Mouse (Mus musculus): ENCODE measurements around the gene Pot1b. TPM values are rescaled to one million over a fixed set of nuclear protein-coding genes. Genes with fewer than 3 reads are reported as not detected.
A peak's percentile ranks its signal among the peaks of the same experiment; 100 is the strongest.

The Pot1b gene
- 9.5 and 11.5 TPM in 2 replicates for polyA plus RNA-seq (2016; fragmentation: Nextera tagmentation; extraction: Ambion mirVana)

- Histone ChIP-seq H3K4me1 (0 out of 2 replicates have a peak, but pooled peaks cover 3% of the 10 kb centered on the region), H3K27me3 (ENCODE audit: low read depth, poor library complexity, severe bottlenecking) (no peaks in the 10 kb centered on the region), H3K4me3 (peak within 1 kb of the TSS; percentile 80), H3K27ac (peak within 1 kb of the TSS; percentile 86), H3K9me3 (replicated peaks) (no peaks in the 10 kb centered on the region), H3K36me3 (peaks cover 17% of the 10 kb centered on the region)
- DNase-seq (ENCODE audit: low spot score) = peak; percentile 97
- 0% methylated on average over 37 of the region's 37 CpGs for WGBS
Measured at GRCm38 (mm10) chr17:55711984-55712811, at the start of gene Pot1b. Gene Pot1b (minus strand): TSS chr17:55712628.

DNA sequence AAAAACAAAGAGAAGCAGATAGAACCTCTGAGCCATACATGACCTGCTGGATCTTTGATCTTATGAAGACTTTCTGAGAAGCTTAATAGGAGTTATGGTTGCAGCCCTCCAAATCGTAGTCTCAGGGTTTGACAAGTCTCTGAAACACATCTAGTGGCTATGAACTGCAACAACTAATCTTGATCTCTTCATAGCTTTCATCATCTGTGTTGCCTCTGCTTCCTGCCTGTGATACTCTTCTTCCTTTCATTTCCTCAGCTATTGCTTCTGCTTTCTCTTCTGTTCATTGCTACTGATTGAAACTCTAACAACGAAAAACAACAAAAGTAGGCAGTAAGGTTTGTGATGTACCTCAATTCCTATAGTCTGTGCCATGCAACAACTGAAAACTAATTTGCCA, 38.7 kb upstream of the Pot1b start:
- WGBS = 78% methylated on average over 2 of the region's 2 CpGs
- Histone ChIP-seq H3K4me1 (no peaks in the 10 kb centered on the region), H3K36me3 (no peaks in the 10 kb centered on the region), H3K27me3 (ENCODE audit: low read depth, poor library complexity, severe bottlenecking) (no peaks in the 10 kb centered on the region), H3K27ac (no peak overlapping the region), H3K4me3 (no peak overlapping the region), H3K9me3 (replicated peaks) (no peaks in the 10 kb centered on the region)
- DNase-seq (ENCODE audit: low spot score) = no peak

DNA sequence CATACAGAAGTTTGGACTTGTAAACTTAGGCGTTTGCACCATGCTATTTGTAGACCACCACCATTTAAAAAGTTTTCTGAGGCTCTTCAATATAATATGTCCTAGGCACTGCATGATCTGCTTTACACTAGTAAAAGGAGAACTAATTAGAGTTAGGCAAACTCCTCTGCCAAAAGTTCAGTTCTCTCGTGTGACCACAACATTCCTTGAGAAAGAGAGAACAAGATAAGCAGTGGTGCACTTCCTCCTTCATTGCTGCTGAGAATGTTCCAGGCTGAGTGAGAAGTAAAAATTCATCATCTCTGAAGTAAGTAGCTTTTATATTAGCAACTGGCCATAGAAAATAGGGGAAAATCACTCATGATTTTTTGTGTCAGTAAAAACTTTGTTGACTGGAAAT, 37.4 kb upstream of the Pot1b start, which contains the start of gene Adgre4:
Gene Adgre4 (plus strand): TSS at position 199 of the 400 bp plus-strand sequence.
- H3K27me3 ChIP-seq (ENCODE audit: low read depth, poor library complexity, severe bottlenecking) = no peaks in the 10 kb centered on the region
- no peaks in the 10 kb centered on the region for H3K9me3 ChIP-seq (replicated peaks)
- H3K27ac ChIP-seq = no peak within 1 kb of the TSS
- no peaks in the 10 kb centered on the region for H3K4me1 ChIP-seq
- no peak for DNase-seq (ENCODE audit: low spot score)
- 80% methylated on average over 2 of the region's 2 CpGs for WGBS
- H3K36me3 ChIP-seq = no peaks in the 10 kb centered on the region
- no peak within 1 kb of the TSS for H3K4me3 ChIP-seq

DNA sequence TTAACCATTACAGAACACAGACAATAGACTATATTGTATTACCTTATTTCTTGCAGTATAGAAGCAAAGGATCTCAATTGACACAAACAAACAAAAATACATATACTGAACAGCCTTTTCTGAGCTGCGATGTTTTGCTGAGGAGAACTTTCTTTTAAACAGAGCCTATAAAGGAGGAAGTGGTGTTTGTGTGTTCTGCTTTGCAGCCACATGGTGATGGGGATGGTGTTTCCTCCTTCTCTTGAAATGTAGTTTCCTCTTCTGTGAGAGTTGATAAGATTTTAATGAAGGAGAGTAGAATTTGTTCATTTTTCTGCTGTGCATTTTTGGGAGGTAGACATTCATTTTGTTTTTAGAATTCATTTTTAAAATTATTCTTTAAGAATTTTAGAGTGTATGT, 24.2 kb upstream of the Pot1b start:
- Histone ChIP-seq H3K9me3 (replicated peaks) (no peaks in the 10 kb centered on the region), H3K36me3 (no peaks in the 10 kb centered on the region), H3K27ac (no peak overlapping the region), H3K4me3 (no peak overlapping the region), H3K4me1 (no peaks in the 10 kb centered on the region), H3K27me3 (ENCODE audit: low read depth, poor library complexity, severe bottlenecking) (no peaks in the 10 kb centered on the region)
- WGBS = 75% methylated on average over 1 of the region's 1 CpGs
- no peak for DNase-seq (ENCODE audit: low spot score)

DNA sequence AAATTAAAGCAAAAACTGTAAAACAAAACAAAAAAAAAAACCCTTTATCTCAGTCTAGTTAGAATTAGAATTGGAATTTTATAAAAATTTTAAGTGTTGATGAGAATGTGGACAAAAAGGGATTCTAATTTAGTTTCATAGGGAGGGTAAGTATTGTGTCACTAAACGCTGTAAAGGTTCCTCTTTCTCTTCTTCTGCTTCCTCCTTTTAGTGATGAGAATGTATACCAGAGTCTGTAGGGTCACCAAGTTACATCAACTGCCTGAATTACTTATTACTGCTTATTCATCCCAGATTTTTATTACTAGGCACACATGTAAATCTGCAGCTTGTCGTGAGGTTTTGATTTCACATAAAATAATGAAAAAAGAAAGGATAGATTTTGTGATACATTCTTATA, 13.8 kb upstream of the Pot1b start:
- Histone ChIP-seq H3K4me3 (no peak overlapping the region), H3K27me3 (ENCODE audit: low read depth, poor library complexity, severe bottlenecking) (no peaks in the 10 kb centered on the region), H3K27ac (no peak overlapping the region), H3K4me1 (no peaks in the 10 kb centered on the region), H3K9me3 (replicated peaks) (no peaks in the 10 kb centered on the region), H3K36me3 (no peaks in the 10 kb centered on the region)
- WGBS = 85% methylated on average over 2 of the region's 2 CpGs
- no peak for DNase-seq (ENCODE audit: low spot score)

DNA sequence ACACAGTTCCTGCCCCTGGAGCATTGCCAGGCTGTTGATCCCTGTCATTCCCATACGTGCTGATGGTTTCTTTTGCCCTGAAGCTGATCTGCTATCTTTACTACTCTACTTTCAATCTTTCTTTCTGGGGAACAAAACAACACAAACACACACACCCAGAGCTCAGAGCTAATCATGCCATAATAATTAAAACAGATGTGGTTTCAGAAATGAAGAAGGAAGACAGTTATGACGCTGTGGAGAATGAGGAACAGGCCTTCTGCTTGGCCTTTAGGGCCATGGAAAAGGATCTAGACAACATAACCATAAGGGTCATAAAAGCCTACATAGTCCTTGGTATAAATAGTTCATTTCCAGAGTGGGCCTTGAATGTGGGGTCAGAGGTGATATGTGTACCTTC, 9.8 kb upstream of the Pot1b start:
- Histone ChIP-seq H3K27me3 (ENCODE audit: low read depth, poor library complexity, severe bottlenecking) (no peaks in the 10 kb centered on the region), H3K4me1 (no peaks in the 10 kb centered on the region), H3K36me3 (no peaks in the 10 kb centered on the region), H3K4me3 (no peak overlapping the region), H3K9me3 (replicated peaks) (no peaks in the 10 kb centered on the region), H3K27ac (no peak overlapping the region)
- no peak for DNase-seq (ENCODE audit: low spot score)
- WGBS = 91% methylated on average over 2 of the region's 2 CpGs

- Histone ChIP-seq H3K27me3 (ENCODE audit: low read depth, poor library complexity, severe bottlenecking) (no peaks in the 10 kb centered on the region), H3K36me3 (no peaks in the 10 kb centered on the region), H3K4me1 (no peaks in the 10 kb centered on the region), H3K9me3 (replicated peaks) (no peaks in the 10 kb centered on the region), H3K4me3 (no peak overlapping the region), H3K27ac (no peak overlapping the region)
- WGBS = 91% methylated on average over 1 of the region's 1 CpGs
- no peak for DNase-seq (ENCODE audit: low spot score)
Measured at GRCm38 (mm10) chr17:55721270-55721669, 8.8 kb upstream of the Pot1b start.

GRCm38 (mm10) chr17:55702865-55703264, 9.6 kb downstream of the Pot1b start:
- WGBS = 71% methylated on average over 5 of the region's 5 CpGs
- DNase-seq (ENCODE audit: low spot score) = no peak
- H3K4me3 ChIP-seq = no peak overlapping the region
- no peak overlapping the region for H3K27ac ChIP-seq
- no peaks in the 10 kb centered on the region for H3K9me3 ChIP-seq (replicated peaks)
- H3K4me1 ChIP-seq = no peaks in the 10 kb centered on the region
- no peaks in the 10 kb centered on the region for H3K27me3 ChIP-seq (ENCODE audit: low read depth, poor library complexity, severe bottlenecking)
- H3K36me3 ChIP-seq = peaks cover 35% of the 10 kb centered on the region

- peak; percentile 81 for DNase-seq (ENCODE audit: low spot score)
- WGBS = 66% methylated on average over 3 of the region's 3 CpGs
- Histone ChIP-seq H3K36me3 (peaks cover 41% of the 10 kb centered on the region), H3K4me3 (no peak overlapping the region), H3K27me3 (ENCODE audit: low read depth, poor library complexity, severe bottlenecking) (no peaks in the 10 kb centered on the region), H3K9me3 (replicated peaks) (no peaks in the 10 kb centered on the region), H3K4me1 (no peaks in the 10 kb centered on the region), H3K27ac (no peak overlapping the region)
Measured at GRCm38 (mm10) chr17:55702161-55702820, 10.1 kb downstream of the Pot1b start.

DNA sequence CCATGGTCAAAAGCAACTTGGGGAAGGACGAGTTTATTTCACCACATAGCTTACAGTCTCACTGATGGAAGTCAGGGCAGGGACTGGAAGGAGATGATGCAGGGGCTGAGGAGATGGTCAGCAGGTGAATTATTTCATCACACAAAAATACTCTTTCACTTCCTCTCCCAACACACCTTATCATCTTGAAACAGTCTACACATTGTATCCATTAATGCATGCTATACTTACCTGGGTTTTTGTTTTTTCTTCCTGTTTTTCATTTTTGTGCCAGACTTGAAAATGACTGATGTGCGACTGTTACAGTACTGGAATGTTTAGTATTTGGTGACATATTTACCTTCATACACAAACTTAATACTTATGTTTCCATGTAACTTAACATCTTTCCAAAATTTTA, 13.0 kb downstream of the Pot1b start:
- no peaks in the 10 kb centered on the region for H3K27me3 ChIP-seq (ENCODE audit: low read depth, poor library complexity, severe bottlenecking)
- H3K9me3 ChIP-seq (replicated peaks) = no peaks in the 10 kb centered on the region
- no peaks in the 10 kb centered on the region for H3K4me1 ChIP-seq
- peaks cover 54% of the 10 kb centered on the region for H3K36me3 ChIP-seq
- no peak for DNase-seq (ENCODE audit: low spot score)
- H3K4me3 ChIP-seq = no peak overlapping the region
- WGBS = 88% methylated on average over 2 of the region's 2 CpGs
- H3K27ac ChIP-seq = no peak overlapping the region

GRCm38 (mm10) chr17:55661099-55661498, 51.3 kb downstream of the Pot1b start:
- Histone ChIP-seq H3K27ac (no peak overlapping the region), H3K4me3 (no peak overlapping the region), H3K27me3 (ENCODE audit: low read depth, poor library complexity, severe bottlenecking) (no peaks in the 10 kb centered on the region), H3K9me3 (replicated peaks) (no peaks in the 10 kb centered on the region), H3K36me3 (peaks cover 45% of the 10 kb centered on the region), H3K4me1 (no peaks in the 10 kb centered on the region)
- DNase-seq (ENCODE audit: low spot score) = no peak
- WGBS = 94% methylated on average over 2 of the region's 2 CpGs

DNA sequence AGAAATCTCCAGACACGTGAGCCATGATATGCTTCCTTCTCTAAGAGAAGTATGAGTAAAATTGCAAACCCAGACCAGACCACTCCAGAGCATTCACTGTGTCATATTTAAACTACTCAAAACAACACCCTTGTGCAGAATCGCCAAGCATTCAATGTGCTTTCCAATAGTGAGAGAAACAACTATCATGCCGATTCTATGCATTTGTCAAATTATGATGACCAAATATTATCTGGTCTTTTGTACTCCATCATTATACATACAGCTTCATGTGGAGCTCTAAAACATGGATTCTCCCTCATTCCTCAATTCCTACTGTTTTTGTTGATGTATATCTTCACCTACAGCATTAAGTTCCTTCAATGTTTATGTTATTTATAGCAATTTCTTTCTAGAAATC, 87.3 kb downstream of the Pot1b start, which contains the start of gene Vmn2r118:
Gene Vmn2r118 (minus strand): TSS at position 101 of the 400 bp plus-strand sequence.
- no peaks in the 10 kb centered on the region for H3K27me3 ChIP-seq (ENCODE audit: low read depth, poor library complexity, severe bottlenecking)
- DNase-seq (ENCODE audit: low spot score) = no peak
- no peaks in the 10 kb centered on the region for H3K9me3 ChIP-seq (replicated peaks)
- H3K27ac ChIP-seq = no peak within 1 kb of the TSS
- H3K36me3 ChIP-seq = no peaks in the 10 kb centered on the region
- 86% methylated on average over 3 of the region's 3 CpGs for WGBS
- no peaks in the 10 kb centered on the region for H3K4me1 ChIP-seq
- H3K4me3 ChIP-seq = no peak within 1 kb of the TSS
